Mouse (Mus musculus) 3134 (cell line): ENCODE results near the gene Snapc4.
"Not testable (repeated sequence)": the region's sequence is repeated elsewhere in the genome, so short reads cannot be mapped to it uniquely, and the experiment has no call there.

Experiments
- DNase-seq: peaks from one replicate; pipeline ENCODE4 v3.0.0-alpha.2; 2011; ENCODE audit warnings: low spot score; ENCODE audit not compliant: insufficient read length; ENCODE audit errors: extremely low read depth

Snapc4 gene

GRCm38 (mm10) chr2:26380871-26381270, 418 bp upstream of the Snapc4 start:
- not testable (repeated sequence) for DNase-seq

DNA sequence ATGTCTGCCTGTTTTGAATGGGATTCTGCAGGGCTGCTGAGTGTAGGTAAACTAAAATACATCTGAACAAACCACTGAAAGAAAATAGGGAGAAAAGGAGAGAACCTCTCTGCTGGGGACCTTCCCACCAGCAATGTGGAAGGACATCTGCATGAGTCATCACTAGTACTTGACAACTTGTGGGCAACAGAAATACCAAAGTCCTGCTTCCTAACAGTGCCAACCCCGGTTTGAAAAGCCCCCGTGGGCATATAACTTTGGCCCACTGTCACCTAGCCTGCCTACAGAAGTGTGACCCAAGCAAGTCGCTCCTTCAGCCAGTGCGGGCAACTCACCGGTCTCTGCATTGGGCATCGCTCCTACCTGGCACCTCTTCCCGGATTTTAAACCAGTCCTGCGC, 8.1 kb downstream of the Snapc4 start:
- DNase-seq = peak; percentile 43

GRCm38 (mm10) chr2:26368572-26368971, 11.9 kb downstream of the Snapc4 start:
- DNase-seq = no peak

- DNase-seq = no peak
Measured at GRCm38 (mm10) chr2:26367911-26368310, 12.5 kb downstream of the Snapc4 start.

- no peak for DNase-seq
Measured at GRCm38 (mm10) chr2:26364738-26365465, 15.6 kb downstream of the Snapc4 start.

DNA sequence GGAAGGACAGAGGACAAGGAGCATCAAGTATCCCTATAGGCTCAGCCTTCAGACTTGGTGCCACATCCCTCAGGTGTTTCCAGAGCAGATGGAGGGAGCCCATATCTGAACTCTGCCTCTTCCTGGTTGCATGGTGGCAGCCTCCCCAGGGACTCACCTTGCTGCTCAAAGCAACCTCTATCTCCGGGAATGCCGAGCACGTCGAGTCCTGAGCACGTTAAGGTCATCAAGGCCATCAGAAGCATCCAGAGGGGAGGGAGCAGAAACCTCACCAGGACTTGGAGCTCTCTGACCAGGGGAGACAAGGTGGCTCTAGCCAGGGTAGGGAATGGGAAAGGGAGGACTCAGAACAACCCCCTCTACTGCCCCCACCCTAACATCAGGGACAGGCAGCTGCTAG, 17.0 kb downstream of the Snapc4 start:
- DNase-seq = no peak

DNA sequence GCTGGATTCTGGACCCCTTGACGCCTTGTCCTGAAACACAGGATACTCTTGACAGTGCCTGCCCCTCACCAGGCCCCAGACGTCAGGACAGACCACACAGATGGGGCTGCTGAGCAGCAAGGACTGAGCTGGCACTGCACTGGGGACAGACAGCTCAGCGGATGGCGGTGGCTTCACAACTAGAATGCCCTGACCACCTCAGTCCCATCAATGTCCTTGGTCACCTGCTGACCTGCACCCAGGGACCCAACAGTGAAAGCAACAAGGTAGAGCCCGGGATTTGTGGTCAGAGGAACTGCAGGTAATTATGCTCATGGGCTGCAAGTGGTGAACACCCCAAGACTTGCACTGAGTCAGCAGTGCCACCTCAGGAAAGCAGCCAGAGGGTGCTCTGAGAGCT, 17.5 kb downstream of the Snapc4 start:
- DNase-seq = no peak

- no peak for DNase-seq
Measured at GRCm38 (mm10) chr2:26360772-26361171, 19.7 kb downstream of the Snapc4 start, which contains the start of gene Card9. Card9 (minus strand) TSS chr2:26360918.

- no peak for DNase-seq
Measured at GRCm38 (mm10) chr2:26359983-26360382, 20.5 kb downstream of the Snapc4 start.

DNA sequence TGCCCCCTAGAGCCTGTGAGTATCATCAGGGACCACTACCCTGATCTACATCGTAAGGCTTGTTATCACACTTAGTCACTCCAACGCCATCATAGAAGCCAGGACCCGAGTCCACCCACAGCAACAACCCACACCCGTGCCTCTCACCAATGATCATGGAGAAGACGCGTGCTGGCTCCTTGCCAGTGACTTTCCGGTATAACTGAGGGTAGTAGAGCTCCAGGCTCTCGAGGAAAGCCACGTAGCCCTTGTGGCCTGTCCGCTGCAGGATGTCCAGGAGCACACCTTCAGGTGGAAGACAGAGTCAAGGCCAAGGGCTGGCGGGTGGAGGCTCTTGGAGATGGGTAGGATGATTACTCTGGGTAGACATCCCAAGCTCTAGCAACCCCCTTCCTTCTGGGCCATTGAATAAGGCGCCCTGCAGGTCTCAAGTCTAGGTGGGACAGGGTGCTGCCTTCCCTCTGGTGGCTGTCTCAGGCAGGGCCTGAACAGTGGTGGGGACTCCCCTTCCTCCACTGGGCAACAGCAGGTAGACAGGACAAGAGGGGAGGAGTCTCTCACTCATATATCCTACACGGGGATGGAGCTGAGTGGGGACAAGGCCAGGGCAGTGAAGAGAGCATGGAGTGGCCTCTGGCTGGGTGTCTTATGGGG, 21.7 kb downstream of the Snapc4 start:
- no peak for DNase-seq

DNA sequence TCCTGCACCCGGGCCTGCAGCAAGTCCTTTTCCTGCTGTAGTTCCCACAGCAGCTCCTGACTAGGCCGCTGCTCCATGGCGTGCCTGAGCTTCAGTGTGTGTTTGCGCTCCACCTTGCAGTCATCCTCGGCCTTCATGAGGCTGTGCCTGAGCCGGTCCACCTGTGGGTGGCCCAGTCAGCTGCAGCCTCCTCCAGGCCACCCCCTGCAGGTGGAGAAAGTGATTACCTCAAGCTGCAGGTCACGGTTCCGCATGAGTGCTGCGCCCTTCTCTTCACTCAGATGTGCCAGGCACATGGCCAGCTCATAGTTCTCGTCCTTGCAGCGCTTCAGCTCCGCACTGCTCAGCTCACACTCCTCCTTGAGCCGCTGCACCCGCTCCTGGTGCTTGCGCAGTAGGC, 23.0 kb downstream of the Snapc4 start:
- DNase-seq = no peak

DNA sequence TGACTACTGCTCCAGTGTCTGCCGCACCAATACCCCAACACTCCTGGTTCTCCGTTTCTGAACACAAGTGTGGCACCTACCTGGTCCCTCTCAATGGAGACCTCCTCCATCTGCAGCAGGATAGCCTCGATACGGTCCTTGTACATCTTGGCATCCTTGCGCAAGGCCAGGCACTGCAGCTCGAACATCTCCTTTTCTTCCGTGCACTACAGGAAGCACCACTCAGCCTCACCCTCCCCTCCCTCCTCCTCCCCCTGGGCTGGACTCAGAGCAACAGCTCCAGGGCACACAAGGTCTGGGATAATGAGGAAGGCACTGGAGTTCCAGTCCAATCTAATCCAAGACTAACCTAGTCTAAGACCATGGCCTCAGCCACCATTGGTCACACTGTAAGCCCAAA, 23.8 kb downstream of the Snapc4 start:
- DNase-seq = no peak

- no peak for DNase-seq
Measured at GRCm38 (mm10) chr2:26356231-26356630, 24.2 kb downstream of the Snapc4 start.

DNA sequence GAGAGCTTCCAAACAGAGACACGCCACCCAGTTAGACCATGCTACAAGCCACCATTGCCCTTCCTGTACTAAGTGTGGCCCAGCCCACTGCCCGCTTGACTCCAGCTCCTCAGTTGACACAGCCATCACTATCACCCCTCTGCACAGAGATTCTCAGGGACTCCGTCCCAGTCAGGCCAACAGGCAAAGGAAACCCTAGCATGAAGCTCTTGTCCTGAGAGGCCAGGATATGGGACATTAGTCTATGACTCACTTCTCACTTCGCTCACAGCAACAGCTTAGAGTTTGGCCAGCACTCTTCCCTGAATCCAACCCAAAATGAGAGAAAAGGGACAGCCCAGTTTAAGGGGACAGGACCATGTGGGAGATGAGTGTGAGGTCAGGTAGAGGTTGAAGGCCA, 26.1 kb downstream of the Snapc4 start:
- no peak for DNase-seq

DNA sequence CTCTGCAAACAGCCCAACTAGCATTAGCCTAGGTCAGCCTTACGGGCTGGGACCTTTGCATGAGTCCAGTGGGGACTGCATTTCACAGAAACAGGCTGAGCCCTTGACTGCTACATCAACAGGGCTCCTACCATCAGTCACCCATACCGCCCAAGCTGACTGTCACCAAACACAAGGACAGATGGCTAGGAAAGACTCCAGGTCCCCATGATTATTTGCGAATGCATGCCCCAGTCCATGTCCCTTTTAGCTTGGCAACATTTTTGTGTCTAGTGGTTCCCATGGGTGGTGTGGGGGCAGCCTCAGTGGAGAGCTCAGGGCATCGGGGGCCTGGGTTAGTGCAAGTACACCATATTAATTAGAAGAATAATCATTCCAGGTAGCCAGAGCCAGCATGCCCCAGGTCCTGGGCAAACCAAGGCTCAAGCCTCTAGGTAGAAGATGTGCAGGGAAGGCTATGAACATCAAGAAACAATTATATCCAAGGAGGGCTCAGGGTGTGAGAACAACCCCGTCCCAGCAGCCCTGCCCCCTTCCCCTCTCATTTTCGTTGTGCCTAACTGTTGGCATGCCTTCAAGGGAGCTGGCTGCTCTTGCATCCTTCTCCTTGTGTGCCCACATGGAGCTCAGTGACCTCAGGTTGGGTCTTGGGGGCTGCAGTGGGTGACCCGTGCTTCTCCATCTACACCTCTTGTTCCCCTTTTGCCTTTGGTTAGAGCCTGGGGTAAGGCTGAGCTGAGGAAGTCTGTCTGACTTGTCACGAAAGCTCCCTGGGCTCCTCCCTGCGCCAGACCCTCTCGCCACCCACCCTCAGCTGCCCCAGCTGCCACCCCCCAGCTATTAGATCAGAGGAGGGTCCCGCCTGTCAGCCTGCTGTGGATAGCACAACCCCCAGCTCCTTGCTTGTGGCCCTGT, 27.1 kb downstream of the Snapc4 start:
- DNase-seq = no peak

GRCm38 (mm10) chr2:26352291-26352910, 28.1 kb downstream of the Snapc4 start:
- no peak for DNase-seq

DNA sequence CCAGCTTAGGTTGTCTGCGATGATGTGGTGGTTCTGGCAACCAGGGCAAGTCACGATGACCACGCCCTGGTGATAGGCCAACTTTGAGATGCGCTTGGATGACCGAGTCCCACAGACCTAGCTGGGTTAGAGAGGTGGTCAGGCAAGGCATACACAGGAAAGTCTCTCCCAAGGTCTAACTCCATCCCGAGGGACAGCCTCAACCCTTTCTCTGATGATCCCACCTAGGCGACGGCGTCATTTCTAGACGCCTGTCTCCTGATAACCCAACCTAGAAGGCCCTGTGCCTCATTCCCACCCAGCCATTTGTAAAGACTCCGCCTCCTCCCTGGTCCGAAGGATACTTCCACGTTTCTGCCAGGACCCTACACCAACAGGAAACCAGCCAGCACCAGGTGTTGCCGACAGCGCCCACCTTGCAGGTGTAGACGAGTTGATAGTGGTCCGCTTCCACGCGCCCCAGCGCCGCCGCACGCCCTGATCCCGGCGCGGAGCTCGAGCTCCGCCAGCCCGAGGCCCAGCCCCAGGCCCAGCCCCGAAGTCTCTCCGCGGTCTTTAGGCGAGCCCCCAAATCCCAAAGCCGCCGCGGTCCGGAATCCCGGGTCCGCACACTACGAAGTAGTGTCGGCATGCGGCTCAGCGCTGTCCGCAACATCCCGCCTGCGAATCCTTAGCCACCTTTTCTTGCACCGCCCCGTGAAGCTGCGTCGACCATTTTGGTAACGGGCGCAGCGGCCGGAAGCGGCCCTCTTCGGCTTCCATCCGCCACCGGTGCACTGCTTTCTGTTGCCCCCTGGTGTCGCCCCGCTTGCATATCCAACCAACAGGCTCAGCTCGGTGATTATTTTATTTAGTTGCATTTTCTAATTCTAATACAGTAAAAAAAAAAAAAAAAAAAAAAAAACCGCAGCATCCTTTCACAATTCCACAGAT, 28.8 kb downstream of the Snapc4 start, which contains the start of gene Dnlz:
TSS of gene Dnlz (minus strand) at position 753 of the 933 bp plus-strand sequence.
- peak; percentile 88 for DNase-seq

- no peak for DNase-seq
Measured at GRCm38 (mm10) chr2:26348241-26348640, 32.2 kb downstream of the Snapc4 start.

DNA sequence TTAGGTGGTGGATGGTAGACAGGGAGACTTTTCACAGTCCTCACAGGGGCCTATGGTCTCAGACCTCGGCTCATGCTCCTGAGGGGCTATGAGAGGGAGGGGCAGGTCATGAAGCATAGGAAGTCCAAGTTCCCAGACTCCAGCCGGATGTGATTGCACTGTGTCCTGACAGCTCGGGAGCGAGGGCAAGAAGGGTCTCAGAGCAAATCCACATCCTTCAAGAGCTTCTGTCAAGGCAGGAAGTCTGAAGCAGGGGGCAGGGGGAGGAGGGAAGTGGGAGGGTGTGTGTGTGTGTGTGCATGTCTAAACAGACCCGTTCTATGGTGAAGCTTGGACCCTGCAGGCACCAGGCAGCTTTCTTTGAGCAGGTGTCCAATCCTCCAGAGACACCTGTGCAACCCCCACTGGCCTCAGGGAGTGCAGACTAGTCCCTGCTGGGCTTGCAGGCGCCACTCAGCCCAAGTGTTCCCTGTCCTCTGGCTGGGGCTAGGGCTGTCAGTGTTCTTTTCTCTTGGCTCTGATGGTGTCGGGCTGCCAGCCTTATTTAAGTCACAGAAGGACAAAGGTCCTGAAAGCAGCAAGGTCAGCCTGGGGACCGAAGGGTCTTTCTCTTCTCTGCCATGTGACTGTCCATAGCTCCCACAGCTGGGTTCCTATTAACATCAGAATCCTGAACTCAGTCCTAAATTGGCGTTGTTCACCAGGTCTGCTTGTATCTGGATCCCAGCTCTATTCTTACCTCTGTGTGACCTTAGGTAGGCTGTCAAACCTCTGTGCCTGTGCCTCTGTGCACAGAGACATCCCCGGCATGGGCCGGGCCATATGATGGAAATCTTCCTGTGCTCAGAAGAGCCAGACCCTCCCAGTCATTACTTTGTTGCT, 37.6 kb downstream of the Snapc4 start:
- no peak for DNase-seq
